Mouse (Mus musculus) limb, embryonic 15.5 days (tissue): Measurements from ENCODE around the gene Gclm. TPM values are rescaled to one million over a fixed set of nuclear protein-coding genes. Genes with fewer than 3 reads are reported as not detected.
"Not testable (repeated sequence)": the region's sequence is repeated elsewhere in the genome, so short reads cannot be mapped to it uniquely, and the experiment has no call there.

Source experiments
- ATAC-seq: fragments of 200-750 bp; cut with Nextera tagmentation; 2 replicates; pipeline ENCODE4 v1.8.0; 2017; ENCODE audit warnings: low read depth, moderate TSS enrichment; ENCODE audit not compliant: insufficient number of reproducible peaks, low FRiP score, low TSS enrichment
- H3K27ac ChIP-seq: fragments of 300-500 bp; sonication (generic); 2 replicates; pipeline ENCODE4 v1.5.1; 2015; ENCODE audit warnings: moderate library complexity, mild to moderate bottlenecking, inconsistent platforms
- H3K27me3 ChIP-seq: fragments of 300-500 bp; sonication (generic); 2 replicates; pipeline ENCODE4 v1.6.1; 2015; ENCODE audit warnings: inconsistent platforms
- H3K36me3 ChIP-seq: fragments of 300-500 bp; sonication (generic); 2 replicates; pipeline ENCODE4 v1.6.1; 2015; ENCODE audit warnings: inconsistent platforms
- H3K4me1 ChIP-seq: fragments of 300-500 bp; sonication (generic); 2 replicates; pipeline ENCODE4 v1.6.1; 2015; ENCODE audit warnings: inconsistent platforms
- H3K4me2 ChIP-seq: fragments of 300-500 bp; sonication (generic); 2 replicates; pipeline ENCODE4 v1.6.1; 2015; ENCODE audit warnings: mild to moderate bottlenecking, inconsistent platforms
- H3K4me3 ChIP-seq: fragments of 300-500 bp; sonication (generic); 2 replicates; pipeline ENCODE4 v1.5.1; 2015; ENCODE audit warnings: mild to moderate bottlenecking, inconsistent platforms
- H3K9ac ChIP-seq: fragments of 300-500 bp; sonication (generic); 2 replicates; pipeline ENCODE4 v1.6.1; 2015; ENCODE audit warnings: inconsistent platforms
- H3K9me3 ChIP-seq: fragments of 300-500 bp; sonication (generic); 2 replicates; pipeline ENCODE4 v1.6.1; 2016; ENCODE audit warnings: inconsistent platforms
- WGBS: fragments of 180-500 bp; shearing (Covaris S2); methylation state at CpG from one replicate; pipeline ENCODE4 v1.1.7; 2015; 5-methylcytosine and 5-hydroxymethylcytosine counted together
- polyA plus RNA-seq: library from polyadenylated mRNA; unstranded; fragments of >200 nt; fragmentation: Nextera tagmentation; extraction: Ambion mirVana; gene quantifications from 2 replicates; pipeline ENCODE4 v1.2.1, GENCODE M21; 2015

Gclm gene
- polyA plus RNA-seq, 1 experiment from 2014 or later: 56.6 TPM

DNA sequence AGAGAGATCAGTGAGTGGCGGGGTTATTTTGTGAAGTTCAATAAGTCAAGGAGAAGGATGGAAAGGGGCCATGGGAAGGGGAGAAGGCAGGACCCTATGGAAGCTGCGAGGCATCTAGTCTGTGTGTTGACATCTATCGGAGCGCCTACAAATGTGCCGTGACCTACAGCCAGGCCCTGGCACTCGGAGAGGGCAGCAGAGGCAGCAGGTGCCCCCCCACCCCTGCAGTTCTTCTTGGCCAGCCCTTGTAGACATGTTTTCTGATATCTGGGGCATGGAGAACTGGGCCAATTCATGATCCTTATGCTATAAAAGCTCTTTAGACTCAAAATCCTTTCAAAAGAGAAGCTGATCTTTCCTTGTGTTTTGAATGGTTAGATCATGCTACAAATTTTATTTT, 37.6 kb upstream of the Gclm start:
- ATAC-seq: no peak
- Histone ChIP-seq H3K4me1 (0 out of 2 replicates have a peak, but pooled peaks cover under 1% of the 10 kb centered on the region), H3K27ac (no peak overlapping the region), H3K4me3 (no peak overlapping the region), H3K27me3 (no peaks in the 10 kb centered on the region), H3K9me3 (no peaks in the 10 kb centered on the region), H3K4me2 (no peak overlapping the region), H3K9ac (no peak overlapping the region), H3K36me3 (no peaks in the 10 kb centered on the region)
- WGBS: 84% methylated on average over 6 of the region's 6 CpGs

DNA sequence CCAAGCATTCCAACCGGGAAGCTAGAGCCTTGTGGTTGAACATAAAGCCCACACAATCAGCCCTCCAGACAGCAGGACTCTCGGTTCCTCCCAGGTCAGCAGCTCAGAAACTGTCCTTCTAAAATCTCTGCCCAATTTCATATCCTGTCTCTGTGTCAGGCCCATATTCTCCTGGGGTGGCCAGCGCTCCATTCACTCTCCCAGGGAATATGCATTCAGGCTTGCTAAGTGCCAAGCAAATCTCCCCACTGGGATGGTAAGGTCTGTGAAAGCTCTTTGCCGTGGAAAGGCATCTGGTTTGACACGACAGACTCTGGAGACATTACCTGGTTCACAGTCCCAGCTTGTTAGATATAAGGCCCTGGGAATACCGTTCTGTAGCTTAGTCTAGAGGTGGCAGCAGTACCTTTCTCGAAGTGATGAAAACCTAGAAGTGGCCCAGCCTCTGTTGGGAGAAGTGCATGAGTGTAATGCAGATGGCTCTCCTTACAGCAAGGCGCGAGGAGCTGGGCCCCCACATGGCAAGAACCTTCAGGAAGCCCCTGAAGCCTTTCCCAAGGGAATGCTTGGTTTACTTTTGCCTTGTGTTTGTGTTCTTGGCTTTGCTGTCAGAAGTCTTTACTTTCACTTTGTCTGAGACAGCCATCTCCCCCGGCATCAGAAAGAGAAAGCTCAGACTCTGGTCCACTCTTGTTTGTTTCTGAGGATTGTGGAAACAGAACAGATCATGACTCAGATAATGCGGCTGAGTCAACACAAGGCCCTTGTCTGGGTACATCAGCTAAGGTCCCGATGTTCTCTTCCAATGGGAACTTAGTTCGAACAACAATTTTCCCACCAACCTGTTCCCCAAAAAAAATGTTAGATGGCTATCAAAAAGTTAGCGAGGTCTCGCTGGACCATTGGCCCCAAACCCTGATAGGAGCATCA, 36.8 kb upstream of the Gclm start:
- H3K4me3 ChIP-seq: no peak overlapping the region
- H3K9ac ChIP-seq: no peak overlapping the region
- no peaks in the 10 kb centered on the region for H3K36me3 ChIP-seq
- no peak overlapping the region for H3K4me2 ChIP-seq
- H3K27me3 ChIP-seq: no peaks in the 10 kb centered on the region
- no peaks in the 10 kb centered on the region for H3K9me3 ChIP-seq
- WGBS: 80% methylated on average over 15 of the region's 15 CpGs
- no peak overlapping the region for H3K27ac ChIP-seq
- ATAC-seq: no peak
- no peaks in the 10 kb centered on the region for H3K4me1 ChIP-seq

DNA sequence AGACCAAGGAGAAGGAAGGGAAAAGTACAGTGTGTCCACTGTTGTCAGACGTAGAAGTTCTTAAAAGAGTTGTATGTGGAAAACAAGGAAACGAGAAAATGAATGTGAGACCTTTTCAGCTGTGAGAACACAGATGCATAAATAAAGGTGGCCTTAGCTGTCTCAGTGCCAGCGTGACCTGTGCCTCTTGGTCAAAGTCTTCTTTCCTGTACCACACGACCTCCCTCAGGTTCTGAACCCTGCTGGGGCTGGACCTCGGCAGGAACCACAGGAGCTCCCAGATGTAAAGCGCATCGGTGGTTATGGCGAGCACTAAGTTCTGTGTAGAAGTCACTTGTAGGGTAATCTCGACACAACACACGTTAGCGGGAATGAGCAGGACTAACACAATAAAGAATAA, 35.8 kb upstream of the Gclm start:
- Histone ChIP-seq H3K4me3 (no peak overlapping the region), H3K9me3 (no peaks in the 10 kb centered on the region), H3K27ac (no peak overlapping the region), H3K4me1 (no peaks in the 10 kb centered on the region), H3K27me3 (no peaks in the 10 kb centered on the region), H3K4me2 (no peak overlapping the region), H3K36me3 (no peaks in the 10 kb centered on the region), H3K9ac (no peak overlapping the region)
- 83% methylated on average over 11 of the region's 11 CpGs for WGBS
- no peak for ATAC-seq

DNA sequence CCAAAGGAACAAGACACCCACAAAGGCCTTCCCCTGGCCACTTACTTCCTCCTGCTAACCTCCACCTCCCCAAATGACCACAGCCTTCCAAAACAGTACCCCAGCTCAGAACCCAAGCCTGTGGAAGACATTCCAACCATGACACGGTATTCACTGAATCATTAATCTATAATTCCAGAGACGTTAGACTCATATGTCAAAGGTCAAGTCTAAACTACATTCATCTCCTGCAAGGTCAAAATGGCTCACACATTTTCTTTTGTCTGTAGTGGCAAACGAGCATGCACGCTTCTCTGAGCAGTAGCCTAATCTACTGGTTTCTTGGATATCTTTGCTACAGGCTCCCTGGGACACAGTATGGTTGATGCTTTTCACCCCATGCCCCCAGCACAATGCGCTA, 34.9 kb upstream of the Gclm start:
- H3K9me3 ChIP-seq: no peaks in the 10 kb centered on the region
- no peaks in the 10 kb centered on the region for H3K4me1 ChIP-seq
- no peak for ATAC-seq
- no peak overlapping the region for H3K27ac ChIP-seq
- no peak overlapping the region for H3K9ac ChIP-seq
- WGBS: 62% methylated on average over 5 of the region's 5 CpGs
- no peaks in the 10 kb centered on the region for H3K36me3 ChIP-seq
- H3K4me2 ChIP-seq: no peak overlapping the region
- H3K4me3 ChIP-seq: no peak overlapping the region
- no peaks in the 10 kb centered on the region for H3K27me3 ChIP-seq

DNA sequence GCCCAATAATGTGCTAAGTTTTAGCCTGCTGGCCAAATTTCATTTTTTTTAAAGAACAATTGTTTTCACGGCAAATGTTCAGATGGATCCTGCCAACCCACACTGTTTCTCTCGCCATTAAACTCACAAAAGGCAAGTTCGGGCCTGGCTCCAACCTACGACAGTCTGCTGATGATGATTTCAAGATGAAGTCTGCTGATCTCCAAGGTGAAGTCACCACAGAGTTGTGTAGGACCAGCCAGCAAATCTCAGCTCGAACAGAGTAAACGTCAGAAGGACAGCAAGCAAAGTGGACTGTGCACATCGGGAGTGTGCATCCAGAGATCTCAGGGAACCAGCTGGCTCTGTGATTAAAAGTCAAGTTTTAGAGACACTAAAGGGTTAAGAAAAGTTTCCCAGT, 34.5 kb upstream of the Gclm start:
- no peak for ATAC-seq

DNA sequence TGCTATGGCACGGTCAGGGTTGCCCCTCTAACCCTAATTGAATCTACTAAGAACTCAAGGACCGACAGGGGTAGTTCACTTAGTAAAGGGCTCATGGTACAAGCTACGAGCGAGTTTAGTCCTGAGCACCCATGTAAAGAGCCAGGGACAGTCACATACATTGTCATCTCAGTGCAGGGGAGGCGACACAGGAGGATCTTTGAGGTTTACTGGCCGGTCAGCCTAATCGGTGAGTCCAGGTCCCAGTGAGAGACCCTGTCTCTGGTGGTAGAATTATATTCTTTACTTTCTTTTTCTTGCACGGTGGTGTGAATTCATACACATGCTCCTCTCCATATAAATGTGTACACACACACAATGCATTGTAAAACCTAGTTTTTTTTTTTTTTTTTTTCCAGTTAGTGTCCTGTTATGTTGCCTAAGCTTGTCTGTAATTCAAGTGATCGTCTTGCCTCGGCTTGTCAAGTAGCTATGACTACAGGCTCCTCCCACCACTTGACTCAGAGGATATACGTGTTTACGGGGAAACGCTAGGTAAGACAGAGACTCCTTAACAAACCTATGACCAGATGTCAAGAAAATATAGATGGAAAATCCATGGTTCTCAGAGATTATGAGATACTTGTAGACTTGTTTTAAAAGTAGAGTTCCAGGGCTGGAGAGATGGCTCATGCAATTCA, 33.8 kb upstream of the Gclm start:
- H3K9me3 ChIP-seq: no peaks in the 10 kb centered on the region
- H3K36me3 ChIP-seq: no peaks in the 10 kb centered on the region
- H3K4me1 ChIP-seq: no peaks in the 10 kb centered on the region
- no peak overlapping the region for H3K27ac ChIP-seq
- H3K27me3 ChIP-seq: no peaks in the 10 kb centered on the region
- WGBS: 64% methylated on average over 13 of the region's 13 CpGs
- H3K4me2 ChIP-seq: no peak overlapping the region
- ATAC-seq: no peak
- H3K9ac ChIP-seq: no peak overlapping the region
- no peak overlapping the region for H3K4me3 ChIP-seq

More for the DNA sequence above, 34.5 kb upstream of the Gclm start:
- WGBS: 71% methylated on average over 7 of the region's 7 CpGs
- H3K27me3 ChIP-seq: no peaks in the 10 kb centered on the region
- H3K4me2 ChIP-seq: no peak overlapping the region
- H3K36me3 ChIP-seq: no peaks in the 10 kb centered on the region
- no peaks in the 10 kb centered on the region for H3K4me1 ChIP-seq
- H3K4me3 ChIP-seq: no peak overlapping the region
- no peaks in the 10 kb centered on the region for H3K9me3 ChIP-seq
- no peak overlapping the region for H3K9ac ChIP-seq
- no peak overlapping the region for H3K27ac ChIP-seq

DNA sequence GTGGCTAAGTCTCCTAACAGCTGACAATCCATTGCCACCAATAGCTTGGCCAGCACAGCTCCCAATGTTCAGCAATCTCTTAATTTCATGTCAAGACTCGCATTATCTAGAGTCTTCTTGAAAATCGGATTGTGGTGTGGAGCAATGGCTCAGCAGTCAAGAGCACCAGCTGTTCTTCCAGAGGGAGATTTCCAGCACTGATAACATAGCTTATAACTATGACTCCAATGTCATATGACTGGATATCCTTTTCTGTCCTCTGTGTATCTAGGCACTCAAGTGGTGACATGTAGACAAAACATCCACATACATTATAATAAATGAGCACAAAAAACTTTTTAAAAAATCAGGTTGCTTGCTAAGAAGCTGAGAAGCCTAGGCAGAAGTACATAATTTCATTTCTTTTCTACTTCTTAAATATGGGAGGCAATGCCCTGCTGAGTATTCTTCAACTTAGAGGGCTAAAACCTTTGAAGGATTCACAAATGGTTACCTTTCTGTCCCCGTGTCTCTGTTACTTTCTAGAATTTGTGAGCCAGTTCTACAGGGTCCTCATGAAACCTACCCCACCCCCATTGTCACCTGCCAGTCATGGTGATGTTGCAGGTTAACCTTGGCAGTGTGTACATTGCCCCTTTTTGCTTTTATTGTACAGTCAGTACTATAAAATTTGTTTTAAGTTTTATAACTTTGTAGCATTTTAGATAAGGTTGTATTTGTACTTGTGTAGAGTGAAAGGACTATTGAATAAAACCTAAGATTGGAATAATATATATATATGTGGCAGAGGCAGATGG, 23.9 kb upstream of the Gclm start:
- no peak overlapping the region for H3K4me3 ChIP-seq
- no peaks in the 10 kb centered on the region for H3K9me3 ChIP-seq
- H3K9ac ChIP-seq: no peak overlapping the region
- no peaks in the 10 kb centered on the region for H3K36me3 ChIP-seq
- no peaks in the 10 kb centered on the region for H3K27me3 ChIP-seq
- no peaks in the 10 kb centered on the region for H3K4me1 ChIP-seq
- ATAC-seq: no peak
- no peak overlapping the region for H3K27ac ChIP-seq
- no peak overlapping the region for H3K4me2 ChIP-seq
- WGBS: 83% methylated on average over 3 of the region's 3 CpGs

DNA sequence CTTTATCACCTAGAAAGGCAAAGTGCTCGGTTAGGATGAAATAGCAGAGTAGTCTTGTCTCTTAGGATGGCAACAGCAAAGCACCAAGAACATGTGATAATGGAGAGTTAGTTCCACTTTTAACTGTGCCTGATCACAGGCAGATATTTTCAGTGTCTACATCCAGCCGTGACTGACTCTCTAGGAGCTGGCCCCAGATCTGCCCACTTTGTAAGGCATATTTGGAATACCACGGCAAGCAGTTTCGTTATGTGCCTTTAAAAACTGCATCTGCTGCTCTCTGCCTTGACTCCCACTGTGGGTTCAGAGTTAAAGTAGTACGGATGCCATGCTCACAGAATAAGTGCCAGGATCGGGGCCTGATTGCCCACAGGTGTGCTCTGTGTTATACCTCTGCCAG, 18.4 kb upstream of the Gclm start:
- not testable (repeated sequence) for H3K4me3 ChIP-seq, H3K27me3 ChIP-seq, H3K9me3 ChIP-seq, H3K36me3 ChIP-seq, ATAC-seq, H3K4me2 ChIP-seq, H3K4me1 ChIP-seq, H3K27ac ChIP-seq, H3K9ac ChIP-seq
- WGBS: 41% methylated on average over 6 of the region's 6 CpGs

DNA sequence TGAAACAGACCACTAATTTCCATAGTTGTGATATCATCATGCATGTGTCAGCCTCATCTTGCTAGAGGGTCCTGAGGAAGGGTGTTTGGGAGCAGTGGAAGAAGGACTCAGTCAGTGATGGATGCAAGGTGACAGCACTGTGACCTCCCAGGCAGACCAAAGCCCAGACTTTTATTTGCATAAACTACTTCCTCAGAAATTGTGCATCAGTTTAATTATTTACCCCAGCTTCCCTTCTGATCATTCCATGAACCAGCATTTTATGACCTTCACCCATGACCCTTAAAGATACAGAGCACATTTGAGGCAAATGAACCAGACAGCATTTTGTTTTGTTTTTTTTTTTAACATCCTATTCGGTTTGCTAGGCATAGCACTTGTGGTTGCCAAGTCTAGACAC, 9.6 kb upstream of the Gclm start:
- Histone ChIP-seq H3K9me3 (no peaks in the 10 kb centered on the region), H3K36me3 (no peaks in the 10 kb centered on the region), H3K4me1 (no peaks in the 10 kb centered on the region), H3K27ac (no peak overlapping the region), H3K27me3 (no peaks in the 10 kb centered on the region), H3K9ac (no peak overlapping the region), H3K4me3 (no peak overlapping the region), H3K4me2 (no peak overlapping the region)
- WGBS: 51% methylated on average over 1 of the region's 1 CpGs
- ATAC-seq: no peak

DNA sequence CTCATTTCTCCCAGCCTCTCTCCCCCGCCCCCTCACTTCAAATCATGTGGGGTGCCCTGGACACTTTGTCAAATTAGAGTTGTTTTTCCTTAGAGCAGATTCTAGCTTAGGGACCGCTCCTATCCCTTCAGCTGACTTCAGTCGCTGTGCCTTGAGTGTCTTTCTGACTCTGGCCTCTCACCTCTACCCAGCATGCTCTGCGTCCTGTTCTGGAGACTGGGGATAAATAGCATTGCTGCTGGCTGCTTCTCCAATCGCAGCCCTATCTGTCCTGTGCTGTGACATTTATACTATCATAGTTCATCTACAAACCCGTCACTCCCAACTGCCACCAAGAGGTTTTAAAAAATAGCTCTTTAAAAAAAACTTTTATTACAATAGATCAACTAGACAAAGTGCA, 2.5 kb upstream of the Gclm start:
- Histone ChIP-seq H3K4me2 (no peak overlapping the region), H3K36me3 (no peaks in the 10 kb centered on the region), H3K27me3 (no peaks in the 10 kb centered on the region), H3K27ac (no peak overlapping the region), H3K9me3 (no peaks in the 10 kb centered on the region), H3K9ac (no peak overlapping the region), H3K4me1 (peaks cover 19% of the 10 kb centered on the region), H3K4me3 (no peak overlapping the region)
- ATAC-seq: no peak
- WGBS: 53% methylated on average over 6 of the region's 6 CpGs

DNA sequence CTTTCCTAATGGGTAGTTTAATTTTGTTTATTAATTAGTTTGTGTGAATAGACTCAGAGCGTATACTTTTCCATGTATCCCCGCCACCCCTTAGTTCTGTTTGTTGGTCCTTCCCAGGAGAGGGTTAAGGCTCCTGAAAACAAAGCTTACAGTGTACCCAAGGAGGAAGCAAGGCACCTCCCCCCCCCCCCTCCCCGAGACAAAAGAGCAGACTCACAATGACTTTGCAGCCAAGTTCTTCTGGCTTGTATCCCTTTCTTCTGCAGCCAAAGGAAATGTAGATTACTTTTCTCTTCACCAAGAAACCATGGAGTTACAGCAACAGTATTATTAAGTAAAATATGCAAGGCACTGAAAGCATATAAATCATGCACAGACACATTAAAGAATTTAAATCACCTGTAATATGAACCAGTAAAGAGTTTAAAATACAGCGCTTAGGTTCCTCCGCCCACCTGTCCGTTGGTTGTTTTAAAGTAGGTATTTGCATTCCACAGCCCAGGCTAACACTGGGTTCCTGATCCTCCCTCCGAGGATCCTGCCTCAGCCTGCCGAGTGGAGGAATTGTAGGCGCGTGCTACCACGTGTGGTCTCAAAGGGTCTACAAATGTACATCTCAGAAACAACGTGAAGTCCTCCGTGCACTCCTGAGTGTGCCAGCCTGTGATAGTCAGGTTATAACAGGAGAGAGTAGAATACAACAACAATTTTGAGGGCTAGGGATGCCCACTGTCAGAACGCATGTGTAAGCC, 1.8 kb upstream of the Gclm start:
- Histone ChIP-seq H3K27ac (no peak overlapping the region), H3K4me1 (peaks cover 19% of the 10 kb centered on the region), H3K9ac (no peak overlapping the region), H3K4me3 (no peak overlapping the region), H3K36me3 (no peaks in the 10 kb centered on the region), H3K4me2 (no peak overlapping the region), H3K27me3 (no peaks in the 10 kb centered on the region), H3K9me3 (no peaks in the 10 kb centered on the region)
- ATAC-seq: no peak
- 43% methylated on average over 14 of the region's 14 CpGs for WGBS
